ENCODE assay signal across 1 mouse cellular context in genomic region chr11:61655649-61656048, GRCm38 (mm10).
TF ChIP-seq lines count a peak whose summit lies in the region.

No protein-coding gene starts in this region.

TF ChIP-seq in CH12.LX, 34 proteins besides CTCF, POLR2A, EP300 and RAD21 (continued from another document):
- no peak for TF ChIP-seq BHLHE40 (IDR thresholded peaks at IDR 0.05; ENCODE audit: low read depth, low read length)
- no peak for TF ChIP-seq PAX5 (IDR thresholded peaks at IDR 0.05; ENCODE audit: low read length)
- no peak; the same call in none of the 2 replicates for TF ChIP-seq SIN3A (IDR thresholded peaks at IDR 0.05; ENCODE audit: low read length)
